In the genomic region with DNA sequence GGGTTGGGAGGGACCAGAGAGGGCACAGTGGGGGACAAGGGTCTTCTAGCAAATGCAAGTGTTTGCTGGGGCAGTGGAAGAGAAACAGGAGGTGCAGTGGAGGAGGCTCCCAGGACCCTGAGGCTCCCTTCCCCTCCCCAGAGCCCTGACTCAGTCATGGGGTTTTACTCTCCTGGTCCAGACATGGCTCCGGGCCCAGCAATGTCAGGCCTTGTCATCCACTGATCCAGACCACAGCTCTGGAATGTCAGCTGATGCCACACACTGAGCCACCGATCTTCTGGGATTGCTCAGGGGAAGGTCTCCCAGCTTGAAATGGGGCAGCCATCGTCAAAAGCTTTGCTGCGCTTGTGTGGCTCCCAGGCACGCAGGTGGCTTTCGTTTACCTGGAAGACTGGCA, we compare ENCODE assay signal across 15 mouse cellular contexts.
"Had no signal": no experiment of that assay in that cellular context is flagged by ENCODE, and none has a peak within 500 bp of the region (broad histone marks: within the 10 kb centered on the region; RNA-seq: fewer than 3 reads in every experiment).

No protein-coding gene starts in this region.

- H3K27me3 ChIP-seq: limb, embryonic 15.5 days; liver, embryonic 12.5 days; lung, embryonic 15.5 days; midbrain, embryonic 15.5 days; stomach, embryonic 15.5 days had no signal

- H3K4me1 ChIP-seq: lung, embryonic 15.5 days; midbrain, embryonic 15.5 days; stomach, embryonic 15.5 days had no signal

- ATAC-seq: liver, embryonic 12.5 days; midbrain, embryonic 15.5 days had no signal

- H3K27ac ChIP-seq: limb, embryonic 15.5 days; liver, embryonic 12.5 days; lung, embryonic 15.5 days; macrophage; midbrain, embryonic 15.5 days; stomach, embryonic 15.5 days had no signal

- DNase-seq: kidney, postnatal 36 days; layer of hippocampus, adult 9-11 months; layer of hippocampus, postnatal 36 days; lung, postnatal 14 days; right cerebral cortex, postnatal 14 days; thymus, adult 2 months; thymus, postnatal 25 days had no signal

- H3K4me2 ChIP-seq: limb, embryonic 15.5 days; liver, embryonic 12.5 days; lung, embryonic 15.5 days; midbrain, embryonic 11.5 days; midbrain, embryonic 15.5 days; stomach, embryonic 15.5 days had no signal

- H3K36me3 ChIP-seq: limb, embryonic 15.5 days; liver, embryonic 12.5 days; lung, embryonic 15.5 days; midbrain, embryonic 15.5 days; stomach, embryonic 15.5 days had no signal

- H3K4me3 ChIP-seq: limb, embryonic 15.5 days; liver, embryonic 12.5 days; lung, embryonic 15.5 days; megakaryocyte, embryonic 14.5 days; midbrain, embryonic 15.5 days; stomach, embryonic 15.5 days had no signal

- H3K9ac ChIP-seq: limb, embryonic 15.5 days; liver, embryonic 12.5 days; lung, embryonic 15.5 days; midbrain, embryonic 15.5 days; stomach, embryonic 15.5 days had no signal

- H3K9me3 ChIP-seq: limb, embryonic 15.5 days; liver, embryonic 12.5 days; lung, embryonic 15.5 days; midbrain, embryonic 15.5 days; stomach, embryonic 15.5 days had no signal
